Mouse (Mus musculus) kidney, postnatal 0 days (tissue): ENCODE measurements around the gene Srebf2. TPM values are rescaled to one million over a fixed set of nuclear protein-coding genes. Genes with fewer than 3 reads are reported as not detected.

Experiments used
- ATAC-seq: fragments of 200-750 bp; cut with Nextera tagmentation; replicated peaks from 2 replicates; pipeline ENCODE4 v1.8.0; 2017; ENCODE audit warnings: low read depth, moderate number of reproducible peaks, moderate TSS enrichment, moderate library complexity; ENCODE audit not compliant: low FRiP score
- DNase-seq: peaks from one replicate; pipeline ENCODE4 v3.0.0-alpha.2; 2016; ENCODE audit warnings: low spot score
- H3K27ac ChIP-seq: fragments of 300-500 bp; sonication (generic); 2 replicates; pipeline ENCODE4 v1.5.1; 2014; ENCODE audit warnings: mild to moderate bottlenecking
- H3K27me3 ChIP-seq: fragments of 300-500 bp; sonication (generic); 2 replicates; pipeline ENCODE4 v1.6.1; 2014; ENCODE audit warnings: low read length, mixed read lengths; ENCODE audit not compliant: insufficient read depth
- H3K36me3 ChIP-seq: fragments of 300-500 bp; sonication (generic); 2 replicates; pipeline ENCODE4 v1.6.1; 2014; ENCODE audit warnings: low read length, mixed read lengths; ENCODE audit not compliant: insufficient read depth
- H3K4me1 ChIP-seq: fragments of 300-500 bp; sonication (generic); replicated peaks from 2 replicates; pipeline ENCODE4 v1.6.1; 2014; ENCODE audit warnings: antibody characterized with exemption, low read length, mixed read lengths; ENCODE audit not compliant: insufficient read depth
- H3K4me2 ChIP-seq: fragments of 300-500 bp; sonication (generic); 2 replicates; pipeline ENCODE4 v1.6.1; 2014; ENCODE audit warnings: mild to moderate bottlenecking, low read length, moderate library complexity, mixed read lengths
- H3K4me3 ChIP-seq: fragments of 300-500 bp; sonication (generic); replicated peaks from 2 replicates; pipeline ENCODE4 v1.5.1; 2014; ENCODE audit warnings: low read depth, low read length
- H3K9ac ChIP-seq: fragments of 300-500 bp; sonication (generic); 2 replicates; pipeline ENCODE4 v1.6.1; 2014; ENCODE audit warnings: low read depth, low read length
- H3K9me3 ChIP-seq: fragments of 300-500 bp; sonication (generic); replicated peaks from 2 replicates; pipeline ENCODE4 v1.6.1; 2016; ENCODE audit warnings: low read length, inconsistent platforms, mixed read lengths
- CTCF ChIP-seq: IDR thresholded peaks from 2 replicates; pipeline ENCODE4 v1.5.1; 2016; ENCODE audit warnings: antibody characterized with exemption, low read depth, mild to moderate bottlenecking, moderate library complexity
- WGBS: fragments of 180-500 bp; shearing (Covaris S2); extraction: QIAGEN DNeasy Blood & Tissue Kit; methylation state at CpG from one replicate; pipeline ENCODE4 v1.1.7; 2014; 5-methylcytosine and 5-hydroxymethylcytosine counted together
- polyA plus RNA-seq: library from polyadenylated mRNA; unstranded; fragments of >200 nt; fragmentation: Nextera tagmentation; extraction: Ambion mirVana; gene quantifications from 2 replicates; pipeline ENCODE4 v1.2.1, GENCODE M21; 2015

The Srebf2 gene
- polyA plus RNA-seq, 1 experiment from 2014 or later, result 89.0 TPM

DNA sequence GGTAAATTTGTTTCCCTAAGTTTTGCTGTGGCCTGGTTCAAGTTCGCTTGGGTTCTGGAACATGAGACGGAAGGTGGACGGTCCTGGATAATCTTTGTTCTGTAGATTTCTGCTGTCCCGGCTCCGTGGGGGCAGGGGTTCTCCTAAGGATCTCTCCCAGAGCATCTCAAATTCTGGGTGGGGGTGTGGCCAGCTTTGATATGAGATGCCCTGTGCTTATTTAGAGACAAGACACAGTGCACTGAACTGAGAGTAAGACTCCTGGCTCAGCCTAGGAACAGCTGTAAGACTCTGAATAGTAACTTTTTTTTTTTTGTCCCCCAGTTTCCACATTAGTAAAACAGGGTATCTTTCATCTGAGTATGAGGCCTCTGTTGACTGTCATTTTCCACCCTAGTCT lies 18.6 kb upstream of the Srebf2 start:
- DNase-seq, result peak; percentile 44
- WGBS, result 0% methylated on average over 5 of the region's 5 CpGs
- Histone ChIP-seq H3K4me3 (peak overlapping the region; percentile 71), H3K4me2 (peak overlapping the region; percentile 82), H3K4me1 (no peaks in the 10 kb centered on the region; the same call in 1 of the 2 replicates), H3K9me3 (no peaks in the 10 kb centered on the region), H3K27me3 (no peaks in the 10 kb centered on the region), H3K27ac (no peak overlapping the region; the same call in 1 of the 2 replicates), H3K36me3 (no peaks in the 10 kb centered on the region), H3K9ac (peak overlapping the region; percentile 58)
- no peak for ATAC-seq
- no peak for TF ChIP-seq CTCF

DNA sequence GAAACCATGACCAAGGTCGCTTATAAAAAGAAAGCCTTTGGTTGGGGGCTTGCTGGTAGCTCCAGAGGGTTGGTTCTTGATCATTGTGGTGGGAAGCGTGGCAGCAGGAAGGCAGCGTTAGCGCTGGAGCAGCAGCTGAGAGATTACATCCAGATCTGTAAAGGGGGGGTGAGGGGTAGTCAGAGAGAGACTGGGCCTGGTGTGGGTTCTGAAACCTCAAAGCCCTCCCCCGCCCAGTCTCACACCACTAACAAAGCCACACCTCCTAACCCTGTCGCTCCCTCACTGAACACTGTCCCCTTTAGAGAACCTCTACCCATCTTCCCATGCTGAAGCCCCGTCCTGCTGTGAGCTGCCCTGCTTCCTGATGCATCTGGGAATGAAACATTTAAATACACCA lies 16.4 kb upstream of the Srebf2 start:
- Histone ChIP-seq H3K27me3 (no peaks in the 10 kb centered on the region), H3K9ac (no peak overlapping the region), H3K4me2 (no peak overlapping the region), H3K4me1 (no peaks in the 10 kb centered on the region; the same call in 1 of the 2 replicates), H3K36me3 (no peaks in the 10 kb centered on the region), H3K4me3 (no peak overlapping the region), H3K27ac (no peak overlapping the region), H3K9me3 (no peaks in the 10 kb centered on the region)
- no peak for DNase-seq
- ATAC-seq, result no peak
- 75% methylated on average over 7 of the region's 7 CpGs for WGBS
- TF ChIP-seq CTCF, result no peak

DNA sequence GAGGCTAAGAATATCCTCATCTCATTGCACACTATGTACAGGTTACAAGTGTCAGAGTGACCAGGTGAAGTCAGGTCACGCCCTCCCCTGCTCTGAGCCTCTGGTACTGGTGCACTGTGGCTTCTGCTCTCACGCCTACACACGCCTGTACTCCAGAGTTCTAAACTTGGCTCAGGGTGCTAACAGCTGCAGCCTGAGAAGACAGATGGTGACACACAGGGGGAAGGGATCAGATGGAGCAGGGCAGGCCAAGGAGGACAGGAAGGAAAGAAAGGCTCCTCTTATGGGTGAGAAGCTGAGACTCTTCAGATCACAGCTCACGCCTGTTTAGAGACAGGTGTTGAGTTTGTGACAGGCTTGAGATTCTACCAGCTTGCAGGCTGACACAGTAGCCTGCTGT lies 11.6 kb upstream of the Srebf2 start:
- DNase-seq, result no peak
- WGBS, result 79% methylated on average over 4 of the region's 4 CpGs
- Histone ChIP-seq H3K4me2 (no peak overlapping the region), H3K27me3 (no peaks in the 10 kb centered on the region), H3K27ac (no peak overlapping the region), H3K9me3 (no peaks in the 10 kb centered on the region), H3K36me3 (no peaks in the 10 kb centered on the region), H3K9ac (no peak overlapping the region), H3K4me1 (no peaks in the 10 kb centered on the region), H3K4me3 (no peak overlapping the region)
- no peak for ATAC-seq
- TF ChIP-seq CTCF, result no peak

DNA sequence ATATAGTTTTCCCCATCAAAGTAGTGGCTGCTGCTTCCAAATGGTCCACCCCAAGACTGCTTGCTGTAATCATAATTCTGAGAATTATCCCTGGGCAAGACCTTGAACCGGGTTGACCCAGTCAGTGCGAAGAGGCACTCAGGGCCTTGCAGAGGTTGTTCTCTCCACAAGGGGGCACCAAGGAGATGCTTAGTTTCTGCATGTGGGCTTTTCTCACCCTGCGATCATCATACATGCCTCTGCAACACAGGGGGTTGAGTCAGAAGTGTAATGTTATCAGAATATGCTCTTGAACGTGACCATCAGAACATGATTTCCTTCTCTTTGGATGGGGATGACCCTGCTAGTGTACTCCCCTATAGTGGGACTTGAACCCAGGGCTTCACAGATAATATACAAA lies 8.4 kb upstream of the Srebf2 start:
- H3K4me2 ChIP-seq, result no peak overlapping the region
- no peaks in the 10 kb centered on the region for H3K9me3 ChIP-seq
- no peaks in the 10 kb centered on the region for H3K4me1 ChIP-seq
- no peak overlapping the region for H3K9ac ChIP-seq
- ATAC-seq (peak; percentile 64; the same call in 1 of the 2 replicates), DNase-seq (peak; percentile 82)
- TF ChIP-seq CTCF, result peak; percentile 87
- H3K27me3 ChIP-seq, result no peaks in the 10 kb centered on the region
- H3K36me3 ChIP-seq, result 0 out of 2 replicates have a peak, but pooled peaks cover 4% of the 10 kb centered on the region
- WGBS, result 46% methylated on average over 4 of the region's 4 CpGs
- H3K4me3 ChIP-seq, result no peak overlapping the region
- H3K27ac ChIP-seq, result no peak overlapping the region

DNA sequence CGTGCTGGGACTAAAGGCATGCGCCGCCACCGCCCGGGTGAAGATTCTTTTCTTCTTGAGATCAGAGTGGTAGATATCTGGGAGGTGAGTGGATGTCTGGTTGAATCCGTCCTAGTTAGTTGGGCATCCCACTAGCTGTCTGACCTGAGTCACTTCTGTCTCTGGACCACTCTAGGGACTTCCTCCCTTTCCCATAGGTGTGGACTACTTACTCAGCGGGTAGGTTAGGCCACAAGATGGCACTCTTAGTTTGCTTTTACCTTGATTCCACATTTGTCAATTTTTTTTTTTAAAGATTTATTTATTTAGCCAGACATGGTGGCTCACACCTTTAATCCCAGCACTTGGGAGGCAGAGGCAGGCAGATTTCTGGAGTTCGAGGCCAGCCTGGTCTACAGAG lies 7.8 kb upstream of the Srebf2 start:
- Histone ChIP-seq H3K36me3 (0 out of 2 replicates have a peak, but pooled peaks cover 4% of the 10 kb centered on the region), H3K27ac (no peak overlapping the region), H3K27me3 (no peaks in the 10 kb centered on the region), H3K9me3 (no peaks in the 10 kb centered on the region), H3K4me1 (no peaks in the 10 kb centered on the region), H3K9ac (no peak overlapping the region), H3K4me3 (no peak overlapping the region), H3K4me2 (no peak overlapping the region)
- ATAC-seq (no peak), DNase-seq (peak; percentile 43)
- WGBS, result 88% methylated on average over 8 of the region's 8 CpGs
- peak; percentile 63 for TF ChIP-seq CTCF

DNA sequence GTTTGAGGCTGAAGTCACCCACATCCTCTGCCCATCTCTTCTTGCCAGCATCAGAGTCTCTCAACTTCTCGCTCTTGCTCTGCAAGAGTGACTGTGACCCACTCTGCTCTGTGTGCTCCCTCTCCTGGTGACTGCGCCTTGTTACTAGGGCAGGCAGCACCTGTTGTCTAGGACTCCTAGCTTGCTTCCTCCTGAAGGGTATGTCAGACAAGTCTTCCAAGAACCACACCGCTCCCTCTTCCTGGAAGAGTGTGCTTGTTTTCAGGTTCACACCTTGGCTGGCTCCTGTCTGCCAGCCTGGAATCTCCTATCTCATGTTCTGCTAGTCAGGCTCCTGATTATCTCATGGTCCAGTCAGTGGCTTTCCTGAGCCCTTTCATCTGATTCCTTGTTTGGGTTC lies 6.6 kb upstream of the Srebf2 start:
- H3K4me3 ChIP-seq, result no peak overlapping the region
- H3K36me3 ChIP-seq, result 0 out of 2 replicates have a peak, but pooled peaks cover 4% of the 10 kb centered on the region
- H3K4me1 ChIP-seq, result no peaks in the 10 kb centered on the region
- no peak overlapping the region for H3K9ac ChIP-seq
- no peak overlapping the region for H3K4me2 ChIP-seq
- DNase-seq (no peak), ATAC-seq (no peak)
- no peaks in the 10 kb centered on the region for H3K9me3 ChIP-seq
- no peaks in the 10 kb centered on the region for H3K27me3 ChIP-seq
- peak; percentile 41; the same call in 1 of the 2 replicates for TF ChIP-seq CTCF
- WGBS, result 90% methylated on average over 3 of the region's 3 CpGs
- no peak overlapping the region for H3K27ac ChIP-seq

DNA sequence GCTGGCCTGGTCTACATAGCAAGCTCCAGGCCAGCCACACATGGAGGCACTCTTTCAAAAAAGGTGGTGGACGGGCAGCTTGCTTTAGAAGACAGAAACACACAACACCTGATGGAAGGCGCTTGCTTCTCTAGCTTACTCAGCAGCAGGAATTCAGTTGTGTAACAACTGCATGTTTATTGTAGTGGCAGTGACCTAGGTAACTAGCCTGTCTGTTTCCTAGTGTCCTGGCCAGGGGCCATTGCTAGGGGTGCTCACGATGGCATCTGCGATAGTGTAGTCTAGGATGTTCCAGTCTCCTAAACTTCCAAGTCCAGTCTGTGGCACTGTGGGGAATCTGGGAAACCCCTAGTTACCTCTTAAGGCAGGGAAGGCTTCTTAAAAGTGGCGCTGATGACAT lies 2.8 kb upstream of the Srebf2 start:
- no peaks in the 10 kb centered on the region for H3K9me3 ChIP-seq
- 0 out of 2 replicates have a peak, but pooled peaks cover 4% of the 10 kb centered on the region for H3K36me3 ChIP-seq
- H3K4me1 ChIP-seq, result 0 out of 2 replicates have a peak, but pooled peaks cover 8% of the 10 kb centered on the region
- no peak overlapping the region for H3K4me3 ChIP-seq
- no peaks in the 10 kb centered on the region for H3K27me3 ChIP-seq
- no peak overlapping the region for H3K4me2 ChIP-seq
- no peak overlapping the region for H3K27ac ChIP-seq
- no peak for DNase-seq
- no peak for ATAC-seq
- H3K9ac ChIP-seq, result no peak overlapping the region
- WGBS, result 88% methylated on average over 5 of the region's 5 CpGs
- no peak for TF ChIP-seq CTCF
